Mouse (Mus musculus): ENCODE measurements around the gene Ttc33. TPM values are rescaled to one million over a fixed set of nuclear protein-coding genes. Genes with fewer than 3 reads are reported as not detected.

Ttc33 gene
- polyA plus RNA-seq, 1 experiment from 2014 or later: 37.8 TPM

DNA sequence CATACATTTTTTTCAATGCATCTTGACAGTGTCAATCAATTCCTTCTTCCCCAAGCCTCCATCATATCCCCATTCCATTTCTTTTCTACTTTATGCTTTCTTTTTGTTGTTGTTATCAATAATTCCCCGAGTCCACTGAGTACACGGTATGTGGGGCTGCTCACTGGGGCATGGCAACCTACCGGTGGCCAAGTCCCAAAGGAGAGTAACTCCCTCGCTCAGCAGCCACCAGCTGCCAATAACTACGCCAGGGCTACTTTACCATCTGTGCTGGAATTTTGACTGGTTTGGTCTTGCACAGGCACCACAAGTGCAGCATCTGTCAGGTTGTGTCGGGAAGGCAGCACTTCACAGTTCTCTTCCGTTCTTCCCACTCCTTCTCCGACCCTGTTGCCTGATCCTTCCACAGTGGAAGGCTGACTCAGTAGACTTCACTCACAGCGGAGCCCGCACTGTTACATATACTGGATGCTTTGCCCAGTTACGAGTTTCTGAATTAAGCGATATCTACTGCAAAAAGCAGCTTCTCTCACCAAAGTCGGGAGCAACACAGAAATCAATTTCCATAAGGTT is 76.9 kb downstream of the Ttc33 start:
- no peak for DNase-seq (ENCODE audit: low spot score)
- no peak overlapping the region for H3K27ac ChIP-seq
- no peaks in the 10 kb centered on the region for H3K27me3 ChIP-seq (ENCODE audit: insufficient read depth, poor library complexity, severe bottlenecking)
- no peaks in the 10 kb centered on the region for H3K9me3 ChIP-seq
- H3K36me3 ChIP-seq: no peaks in the 10 kb centered on the region
- WGBS: 87% methylated on average over 13 of the region's 13 CpGs
- no peak overlapping the region for H3K4me3 ChIP-seq
- no peaks in the 10 kb centered on the region for H3K4me1 ChIP-seq (replicated peaks)

DNA sequence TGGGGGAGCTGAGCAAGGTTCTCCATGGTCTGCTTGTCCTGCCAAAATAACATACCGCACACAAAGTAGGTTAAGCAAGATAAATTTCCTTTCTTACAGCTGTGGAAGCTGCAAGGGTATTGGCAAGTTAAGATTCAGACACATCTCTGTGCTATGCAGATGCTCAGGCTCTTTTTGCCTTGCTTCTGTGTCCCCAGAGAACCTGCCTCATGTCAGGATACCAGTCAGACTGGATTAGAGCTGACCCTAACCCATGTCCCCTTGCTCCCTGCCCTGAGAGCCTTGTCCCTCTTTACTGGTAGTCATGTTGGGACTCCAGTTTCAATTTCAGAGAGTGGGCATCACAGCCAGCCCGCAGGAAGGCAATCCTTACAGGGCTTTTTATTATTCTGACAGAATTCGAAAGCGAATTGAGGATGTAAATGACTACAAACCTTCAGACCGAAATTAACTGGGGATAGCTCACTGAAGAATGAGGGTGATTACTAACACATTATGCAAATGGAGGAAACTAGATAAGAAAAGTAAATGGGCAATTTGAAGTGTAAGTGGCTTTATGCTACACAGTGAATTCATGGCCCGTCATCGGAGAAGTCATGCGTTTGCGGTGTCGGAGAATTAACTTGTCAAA is 77.7 kb downstream of the Ttc33 start:
- H3K36me3 ChIP-seq: no peaks in the 10 kb centered on the region
- no peaks in the 10 kb centered on the region for H3K27me3 ChIP-seq (ENCODE audit: insufficient read depth, poor library complexity, severe bottlenecking)
- no peaks in the 10 kb centered on the region for H3K4me1 ChIP-seq (replicated peaks)
- WGBS: 87% methylated on average over 10 of the region's 10 CpGs
- H3K4me3 ChIP-seq: no peak overlapping the region
- H3K9me3 ChIP-seq: no peaks in the 10 kb centered on the region
- H3K27ac ChIP-seq: no peak overlapping the region
- no peak for DNase-seq (ENCODE audit: low spot score)

DNA sequence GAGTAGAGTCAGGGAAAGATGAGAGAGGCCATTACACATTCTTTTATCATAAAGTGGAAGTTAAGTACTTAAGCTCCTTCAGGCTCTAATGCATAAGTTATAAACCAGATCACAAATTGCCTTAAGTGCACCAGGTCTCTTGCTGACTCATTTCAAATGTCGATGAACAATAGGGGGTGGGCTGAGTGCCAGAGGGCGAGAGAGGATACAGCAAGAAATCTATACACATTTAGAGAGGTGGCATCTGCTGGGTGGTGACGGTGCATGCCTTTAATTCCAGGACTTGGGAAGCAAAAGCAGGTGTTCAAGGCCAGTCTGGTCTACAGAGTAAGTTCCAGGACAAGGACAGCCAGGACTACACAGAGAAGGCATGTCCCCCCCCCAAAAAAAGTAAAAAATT is 80.8 kb downstream of the Ttc33 start:
- WGBS: 87% methylated on average over 3 of the region's 3 CpGs
- no peak for DNase-seq (ENCODE audit: low spot score)
- Histone ChIP-seq H3K4me3 (no peak overlapping the region), H3K9me3 (no peaks in the 10 kb centered on the region), H3K27ac (no peak overlapping the region), H3K4me1 (replicated peaks) (no peaks in the 10 kb centered on the region), H3K27me3 (ENCODE audit: insufficient read depth, poor library complexity, severe bottlenecking) (no peaks in the 10 kb centered on the region), H3K36me3 (no peaks in the 10 kb centered on the region)

Other genes with a start within 250 kb of the Ttc33 start
- 0.07 TPM in 1 of 2 replicates, not detected in the other for gene C7, start 121.8 kb upstream of the Ttc33 start, polyA plus RNA-seq (2016; fragmentation: Nextera tagmentation; extraction: Ambion mirVana)
- 0.63 and 0.89 TPM in 2 replicates for gene Card6, start 77.0 kb upstream of the Ttc33 start, polyA plus RNA-seq (2016; fragmentation: Nextera tagmentation; extraction: Ambion mirVana)
- gene Rpl37, start 68.9 kb upstream of the Ttc33 start, polyA plus RNA-seq (2016; fragmentation: Nextera tagmentation; extraction: Ambion mirVana): 417 and 434 TPM in 2 replicates
- gene Prkaa1, start 41.7 kb upstream of the Ttc33 start, polyA plus RNA-seq (2016; fragmentation: Nextera tagmentation; extraction: Ambion mirVana): 14.2 and 15.2 TPM in 2 replicates
- 0.61 and 1.4 TPM in 2 replicates for gene Ptger4, start 58.7 kb downstream of the Ttc33 start, polyA plus RNA-seq (2016; fragmentation: Nextera tagmentation; extraction: Ambion mirVana)

All from hindbrain, embryonic 10.5 days (tissue).